Mouse (Mus musculus) stomach, postnatal 0 days (tissue): ENCODE measurements at regions not wholly inside any gene's neighbourhood (a gene's known extent, or its start where the extent isn't known, plus 50 kb on each side); places are given as distances from the start of the nearest gene placed in this dataset.

Experiments used
- ATAC-seq: fragments of 200-750 bp; cut with Nextera tagmentation; 2 replicates; pipeline ENCODE4 v1.8.0; 2017; ENCODE audit not compliant: low FRiP score, low TSS enrichment
- DNase-seq: peaks from one replicate; pipeline ENCODE4 v3.0.0-alpha.2; 2016; ENCODE audit warnings: low spot score
- H3K27ac ChIP-seq: fragments of 300-500 bp; sonication (generic); replicated peaks from 2 replicates; pipeline ENCODE4 v1.5.1; 2014; ENCODE audit warnings: mild to moderate bottlenecking, control low read depth
- H3K27me3 ChIP-seq: fragments of 300-500 bp; sonication (generic); 2 replicates; pipeline ENCODE4 v1.6.1; 2014; ENCODE audit warnings: low read length; ENCODE audit not compliant: control insufficient read depth, insufficient read depth
- H3K36me3 ChIP-seq: fragments of 300-500 bp; sonication (generic); 2 replicates; pipeline ENCODE4 v1.6.1; 2014; ENCODE audit warnings: low read length, mixed read lengths; ENCODE audit not compliant: control insufficient read depth, insufficient read depth
- H3K4me1 ChIP-seq: fragments of 300-500 bp; sonication (generic); replicated peaks from 2 replicates; pipeline ENCODE4 v1.6.1; 2014; ENCODE audit warnings: antibody characterized with exemption; ENCODE audit not compliant: control insufficient read depth, insufficient read depth
- H3K4me2 ChIP-seq: fragments of 300-500 bp; sonication (generic); replicated peaks from 2 replicates; pipeline ENCODE4 v1.6.1; 2014; ENCODE audit warnings: low read depth, mild to moderate bottlenecking, control low read depth, moderate library complexity
- H3K4me3 ChIP-seq: fragments of 300-500 bp; sonication (generic); 2 replicates; pipeline ENCODE4 v1.5.1; 2014; ENCODE audit warnings: low read depth, low read length, control low read depth
- H3K9ac ChIP-seq: fragments of 300-500 bp; sonication (generic); 2 replicates; pipeline ENCODE4 v1.6.1; 2014; ENCODE audit warnings: mild to moderate bottlenecking, low read length, control low read depth, mixed read lengths
- H3K9me3 ChIP-seq: fragments of 300-500 bp; sonication (generic); 2 replicates; pipeline ENCODE4 v1.6.1; 2016; ENCODE audit warnings: low read length; ENCODE audit not compliant: control insufficient read depth
- CTCF ChIP-seq: IDR thresholded peaks from 2 replicates; pipeline ENCODE4 v1.5.1; 2016; ENCODE audit warnings: antibody characterized with exemption, low read depth, mild to moderate bottlenecking, moderate library complexity
- EP300 ChIP-seq: optimal IDR thresholded peaks from 2 replicates; pipeline ENCODE3; 2016; ENCODE audit warnings: antibody characterized with exemption
- WGBS: fragments of 180-500 bp; shearing (Covaris S2); extraction: QIAGEN DNeasy Blood & Tissue Kit; methylation state at CpG from one replicate; pipeline ENCODE4 v1.1.7; 2014; 5-methylcytosine and 5-hydroxymethylcytosine counted together

GRCm38 (mm10) chr16:93367246-93367805, 236.5 kb downstream of the Setd4 start:
- H3K27me3 ChIP-seq = no peaks in the 10 kb centered on the region
- H3K9me3 ChIP-seq = no peaks in the 10 kb centered on the region
- ATAC-seq = no peak
- H3K4me3 ChIP-seq = no peak overlapping the region
- TF ChIP-seq CTCF = no peak
- no peaks in the 10 kb centered on the region for H3K36me3 ChIP-seq
- H3K4me1 ChIP-seq = peaks cover 4% of the 10 kb centered on the region; the same call in 1 of the 2 replicates
- no peak overlapping the region for H3K4me2 ChIP-seq
- no peak overlapping the region for H3K27ac ChIP-seq
- no peak for DNase-seq
- 70% methylated on average over 8 of the region's 8 CpGs for WGBS
- H3K9ac ChIP-seq = no peak overlapping the region

GRCm38 (mm10) chr16:93366383-93366941, 237.4 kb downstream of the Setd4 start:
- no peaks in the 10 kb centered on the region for H3K27me3 ChIP-seq
- H3K36me3 ChIP-seq = no peaks in the 10 kb centered on the region
- peaks cover 4% of the 10 kb centered on the region; the same call in 1 of the 2 replicates for H3K4me1 ChIP-seq
- no peak overlapping the region for H3K4me3 ChIP-seq
- ATAC-seq (no peak; the same call in 1 of the 2 replicates), DNase-seq (no peak)
- H3K4me2 ChIP-seq = no peak overlapping the region
- WGBS = 66% methylated on average over 5 of the region's 5 CpGs
- TF ChIP-seq CTCF = no peak
- TF ChIP-seq EP300 = no peak
- H3K9me3 ChIP-seq = no peaks in the 10 kb centered on the region
- H3K9ac ChIP-seq = no peak overlapping the region
- no peak overlapping the region for H3K27ac ChIP-seq

GRCm38 (mm10) chr16:93365236-93365951, 238.5 kb downstream of the Setd4 start:
- Histone ChIP-seq H3K4me1 (peaks cover 4% of the 10 kb centered on the region; the same call in 1 of the 2 replicates), H3K27me3 (no peaks in the 10 kb centered on the region), H3K27ac (no peak overlapping the region), H3K9me3 (no peaks in the 10 kb centered on the region), H3K4me2 (no peak overlapping the region), H3K4me3 (no peak overlapping the region), H3K36me3 (no peaks in the 10 kb centered on the region), H3K9ac (no peak overlapping the region)
- ATAC-seq (no peak), DNase-seq (no peak)
- no peak for TF ChIP-seq CTCF
- no peak for TF ChIP-seq EP300
- 47% methylated on average over 3 of the region's 3 CpGs for WGBS

- no peak for ATAC-seq
- H3K4me1 ChIP-seq = no peaks in the 10 kb centered on the region
- H3K9ac ChIP-seq = no peak overlapping the region
Measured at GRCm38 (mm10) chr16:93359772-93360171, 244.1 kb downstream of the Setd4 start.

GRCm38 (mm10) chr16:93358613-93359012, 245.2 kb downstream of the Setd4 start:
- Histone ChIP-seq H3K27me3 (no peaks in the 10 kb centered on the region), H3K4me3 (no peak overlapping the region), H3K4me1 (no peaks in the 10 kb centered on the region), H3K36me3 (no peaks in the 10 kb centered on the region), H3K9ac (no peak overlapping the region), H3K27ac (no peak overlapping the region), H3K4me2 (no peak overlapping the region), H3K9me3 (no peaks in the 10 kb centered on the region)
- ATAC-seq (no peak), DNase-seq (no peak)
- 83% methylated on average over 6 of the region's 6 CpGs for WGBS
- TF ChIP-seq CTCF (no peak), EP300 (no peak)

More at GRCm38 (mm10) chr16:93359772-93360171, 244.1 kb downstream of the Setd4 start:
- Histone ChIP-seq H3K4me2 (no peak overlapping the region), H3K27me3 (no peaks in the 10 kb centered on the region), H3K4me3 (no peak overlapping the region), H3K27ac (no peak overlapping the region), H3K36me3 (no peaks in the 10 kb centered on the region), H3K9me3 (no peaks in the 10 kb centered on the region)
- WGBS = 87% methylated on average over 8 of the region's 8 CpGs
- no peak for DNase-seq
- TF ChIP-seq EP300 = no peak
- no peak for TF ChIP-seq CTCF

GRCm38 (mm10) chr16:93358166-93358565, 245.7 kb downstream of the Setd4 start:
- TF ChIP-seq EP300 = no peak
- no peak for TF ChIP-seq CTCF
- DNase-seq (no peak), ATAC-seq (no peak)
- Histone ChIP-seq H3K9ac (no peak overlapping the region), H3K27ac (no peak overlapping the region), H3K4me3 (no peak overlapping the region), H3K36me3 (no peaks in the 10 kb centered on the region), H3K4me1 (no peaks in the 10 kb centered on the region), H3K4me2 (no peak overlapping the region), H3K27me3 (no peaks in the 10 kb centered on the region), H3K9me3 (no peaks in the 10 kb centered on the region)
- WGBS = 83% methylated on average over 4 of the region's 4 CpGs
